Mouse (Mus musculus): ENCODE measurements around the gene Entpd2. TPM values are rescaled to one million over a fixed set of nuclear protein-coding genes. Genes with fewer than 3 reads are reported as not detected.

Entpd2 gene
- polyA plus RNA-seq, 1 experiment: not detected

GRCm38 (mm10) chr2:25427256-25427655, 31.6 kb downstream of the Entpd2 start:
- Histone ChIP-seq H3K27ac (ENCODE audit: insufficient read depth, low read depth, low read length) (no peak overlapping the region), H3K4me1 (ENCODE audit: control insufficient read depth, insufficient read depth, low read length) (peaks cover 26% of the 10 kb centered on the region), H3K4me3 (ENCODE audit: insufficient read depth, low read length) (no peak overlapping the region)
- TF ChIP-seq POLR2A (IDR thresholded peaks at IDR 0.05; ENCODE audit: borderline replicate concordance, low read depth, low read length) (no peak), CTCF (IDR thresholded peaks at IDR 0.05; ENCODE audit: low read depth, low read length) (no peak)

DNA sequence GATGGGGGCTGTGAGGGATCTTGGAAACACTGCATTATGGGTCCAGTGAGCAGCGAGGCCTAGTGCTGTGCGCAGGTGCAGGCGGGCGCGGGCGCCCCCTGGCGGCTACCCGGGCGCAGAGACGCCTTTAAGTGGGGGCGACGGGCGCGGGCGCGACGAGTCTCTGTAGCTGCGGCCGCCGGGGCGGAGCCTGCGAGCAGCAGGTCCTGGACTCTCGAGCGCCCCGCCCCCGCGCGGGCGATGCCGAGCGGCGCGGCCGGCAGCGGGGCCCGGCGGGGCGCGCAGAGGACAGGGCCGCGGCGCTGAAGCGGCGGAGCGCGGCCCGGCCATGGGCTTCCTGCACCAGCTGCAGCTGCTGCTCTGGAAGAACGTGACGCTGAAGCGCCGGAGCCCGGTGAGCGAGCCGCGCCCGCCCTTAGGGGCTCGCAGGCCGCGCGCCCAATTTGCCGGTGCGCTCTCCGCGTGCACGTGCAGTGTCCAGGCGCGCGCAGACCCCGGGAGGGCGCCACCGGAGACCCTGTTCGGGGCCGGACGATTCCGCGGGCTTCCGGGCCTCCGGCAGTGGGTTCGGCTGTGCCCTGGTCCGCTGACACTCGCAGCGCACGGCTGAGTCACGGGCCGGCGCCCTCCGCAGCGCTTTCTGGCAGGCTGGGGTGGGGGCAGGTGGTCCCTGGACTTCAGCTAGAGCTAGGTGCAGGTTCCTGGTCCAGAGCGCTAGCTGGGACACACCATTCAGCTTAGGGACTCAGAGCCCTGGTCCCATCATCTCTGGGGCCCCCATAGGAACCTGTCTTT, 33.0 kb downstream of the Entpd2 start, which contains the start of gene Abca2:
Abca2 (plus strand) TSS at position 262 of the 795 bp plus-strand sequence.
- H3K27ac ChIP-seq (ENCODE audit: insufficient read depth, low read depth, low read length): no peak within 1 kb of the TSS
- H3K4me1 ChIP-seq (ENCODE audit: control insufficient read depth, insufficient read depth, low read length): peaks cover 15% of the 10 kb centered on the region
- H3K4me3 ChIP-seq (ENCODE audit: insufficient read depth, low read length): peak within 1 kb of the TSS; percentile 77
- TF ChIP-seq POLR2A (IDR thresholded peaks at IDR 0.05; ENCODE audit: borderline replicate concordance, low read depth, low read length) (no peak), CTCF (IDR thresholded peaks at IDR 0.05; ENCODE audit: low read depth, low read length) (peak; percentile 59)

DNA sequence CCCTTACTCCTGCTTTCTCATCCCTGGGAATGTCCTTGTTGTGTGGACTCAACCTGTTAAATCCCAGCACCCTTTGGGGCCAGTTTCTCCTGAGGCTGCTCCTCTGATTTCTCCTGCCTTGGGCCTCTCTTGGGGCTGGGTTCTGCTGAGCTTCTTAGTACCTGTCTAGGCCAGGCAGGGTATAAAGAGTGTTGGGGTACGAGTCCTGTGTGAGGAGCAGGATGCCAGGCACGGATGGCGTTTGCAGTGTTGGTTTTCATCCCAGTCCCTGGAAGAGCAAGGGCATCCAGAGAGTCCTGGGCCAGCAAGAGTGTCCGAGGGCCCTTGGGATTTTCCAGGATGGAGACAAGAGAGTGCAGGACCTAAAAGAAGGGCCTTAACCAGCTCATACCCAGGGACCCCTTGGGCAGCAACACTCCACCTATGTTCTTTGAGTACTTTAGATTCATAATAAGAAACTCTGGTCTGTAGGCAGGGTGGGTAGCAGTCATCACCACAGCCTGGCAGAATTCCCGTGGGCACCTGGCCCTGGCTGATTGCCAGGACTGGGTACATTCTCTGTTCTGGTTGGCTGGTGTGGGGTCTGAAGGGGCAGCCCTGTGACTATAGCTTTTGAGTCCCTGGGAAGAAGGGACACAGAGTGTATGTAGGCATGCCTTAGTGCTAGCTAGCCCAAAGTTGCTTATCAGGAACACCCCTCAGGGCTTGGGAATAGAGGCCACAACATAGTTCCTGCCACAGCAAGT, 33.9 kb downstream of the Entpd2 start:
- Histone ChIP-seq H3K4me1 (ENCODE audit: control insufficient read depth, insufficient read depth, low read length) (peaks cover 10% of the 10 kb centered on the region), H3K27ac (ENCODE audit: insufficient read depth, low read depth, low read length) (no peak overlapping the region), H3K4me3 (ENCODE audit: insufficient read depth, low read length) (peak overlapping the region; percentile 77)
- TF ChIP-seq CTCF (IDR thresholded peaks at IDR 0.05; ENCODE audit: low read depth, low read length): no peak
- TF ChIP-seq POLR2A (IDR thresholded peaks at IDR 0.05; ENCODE audit: borderline replicate concordance, low read depth, low read length): no peak

DNA sequence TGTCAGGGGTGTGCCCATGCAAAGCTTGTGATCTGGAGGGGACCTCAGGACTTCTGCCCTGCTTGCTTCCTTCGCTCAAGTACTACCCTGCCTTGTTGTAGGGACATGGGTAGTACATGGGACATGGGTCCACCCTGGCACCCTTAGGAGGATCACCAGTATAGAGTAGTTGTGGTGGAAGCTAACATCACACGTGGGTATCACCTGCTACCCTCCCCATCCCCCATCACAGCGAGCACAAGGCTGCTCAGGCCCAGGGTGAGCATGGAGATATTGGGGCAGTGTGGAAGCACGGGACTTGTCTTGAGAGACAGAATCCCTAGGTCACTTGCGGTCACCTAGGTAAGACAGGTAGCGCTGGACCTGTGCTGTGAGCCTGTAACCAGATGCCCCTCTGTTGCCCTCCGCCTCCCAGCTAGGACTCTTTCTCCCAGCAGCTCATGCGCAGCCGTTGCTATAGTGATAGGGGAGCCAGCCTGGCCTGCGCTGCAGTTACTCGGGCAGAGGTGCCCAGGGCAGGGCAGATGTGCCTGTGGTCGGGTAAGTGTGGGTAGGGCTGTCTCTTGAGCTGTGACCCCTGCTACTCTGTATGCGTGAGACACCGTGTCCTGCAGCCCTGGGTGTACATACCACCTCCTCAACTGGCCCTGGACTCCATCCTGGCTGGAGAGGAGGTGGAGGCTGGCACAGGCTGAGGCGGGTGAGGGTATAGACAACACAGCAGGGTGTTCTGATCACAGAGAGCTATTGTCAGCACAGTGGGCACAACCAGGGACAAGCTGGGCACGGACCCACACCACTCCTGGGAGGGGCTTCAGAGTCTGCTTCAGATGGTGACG, 34.9 kb downstream of the Entpd2 start:
- Histone ChIP-seq H3K27ac (ENCODE audit: insufficient read depth, low read depth, low read length) (no peak overlapping the region), H3K4me1 (ENCODE audit: control insufficient read depth, insufficient read depth, low read length) (peaks cover 10% of the 10 kb centered on the region), H3K4me3 (ENCODE audit: insufficient read depth, low read length) (no peak overlapping the region)
- TF ChIP-seq CTCF (IDR thresholded peaks at IDR 0.05; ENCODE audit: low read depth, low read length): no peak
- no peak for TF ChIP-seq POLR2A (IDR thresholded peaks at IDR 0.05; ENCODE audit: borderline replicate concordance, low read depth, low read length)

DNA sequence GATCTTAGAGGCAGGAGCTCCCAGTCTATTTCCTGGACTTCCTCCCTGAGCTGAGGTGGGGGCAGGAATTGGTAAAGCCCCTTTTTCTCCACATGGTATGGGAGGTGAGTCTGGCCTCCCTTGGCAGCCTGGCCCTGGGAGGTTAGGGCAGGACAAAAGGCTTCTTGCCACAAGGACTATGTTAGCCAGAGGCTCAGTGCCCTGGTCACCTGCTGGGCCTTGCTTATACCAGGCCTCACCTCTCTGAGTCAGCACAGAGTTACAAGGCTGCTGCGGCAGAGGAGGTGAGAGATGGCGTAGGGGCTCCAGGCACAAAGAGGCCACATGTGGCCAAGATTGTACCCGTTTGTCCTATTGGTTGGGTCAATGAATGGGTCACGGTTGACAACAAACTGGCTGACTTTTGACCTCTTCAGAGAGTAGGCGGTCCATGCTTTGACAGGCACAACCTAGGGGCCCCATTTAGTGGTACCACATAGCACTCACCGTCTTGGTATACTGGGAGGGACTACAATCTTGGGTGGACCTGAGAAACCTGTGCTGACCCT, 35.7 kb downstream of the Entpd2 start:
- TF ChIP-seq CTCF (IDR thresholded peaks at IDR 0.05; ENCODE audit: low read depth, low read length) (no peak), POLR2A (IDR thresholded peaks at IDR 0.05; ENCODE audit: borderline replicate concordance, low read depth, low read length) (no peak)
- Histone ChIP-seq H3K4me3 (ENCODE audit: insufficient read depth, low read length) (no peak overlapping the region), H3K4me1 (ENCODE audit: control insufficient read depth, insufficient read depth, low read length) (peaks cover 7% of the 10 kb centered on the region), H3K27ac (ENCODE audit: insufficient read depth, low read depth, low read length) (no peak overlapping the region)

DNA sequence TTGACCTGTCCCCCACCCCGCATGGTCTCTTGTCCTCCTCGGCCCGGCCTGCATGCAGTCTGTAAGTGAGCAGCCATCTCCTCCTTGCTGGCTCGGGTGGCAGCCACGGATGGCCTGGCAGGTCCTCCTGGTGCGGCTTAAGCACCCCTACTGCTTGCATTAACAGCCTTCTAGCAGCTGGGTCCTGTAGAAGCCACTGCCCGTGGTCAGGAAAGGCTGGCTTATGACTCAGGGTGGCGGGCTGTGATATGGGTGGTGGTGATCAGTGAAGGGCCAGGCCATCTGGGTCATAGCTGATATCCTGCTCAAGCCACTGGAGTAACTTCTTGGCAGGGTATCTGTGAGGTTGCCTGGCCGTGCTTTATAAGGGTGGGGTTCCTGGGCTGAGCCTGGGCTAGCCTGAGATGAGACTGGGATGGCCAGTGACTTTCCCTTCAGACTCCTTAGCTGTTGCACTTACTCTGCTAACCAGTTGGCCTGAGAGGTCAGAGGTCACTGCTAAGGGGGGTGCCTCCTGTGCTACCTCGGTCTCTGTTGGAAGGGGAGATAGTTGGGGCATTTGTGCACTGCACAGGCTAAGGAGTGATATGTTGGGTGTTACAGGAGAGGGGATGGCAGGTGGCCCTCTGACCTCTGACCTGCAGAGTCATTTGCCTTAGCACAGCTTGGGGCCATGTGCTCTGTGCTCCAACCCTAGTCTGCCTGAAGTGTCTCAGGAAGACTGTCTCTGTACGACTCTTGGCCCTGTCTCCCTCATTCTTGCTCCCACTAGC, 36.8 kb downstream of the Entpd2 start:
- Histone ChIP-seq H3K27ac (ENCODE audit: insufficient read depth, low read depth, low read length) (no peak overlapping the region), H3K4me1 (ENCODE audit: control insufficient read depth, insufficient read depth, low read length) (peaks cover 3% of the 10 kb centered on the region; the same call in 1 of the 2 replicates), H3K4me3 (ENCODE audit: insufficient read depth, low read length) (no peak overlapping the region)
- TF ChIP-seq CTCF (IDR thresholded peaks at IDR 0.05; ENCODE audit: low read depth, low read length): no peak
- no peak for TF ChIP-seq POLR2A (IDR thresholded peaks at IDR 0.05; ENCODE audit: borderline replicate concordance, low read depth, low read length)

- H3K4me3 ChIP-seq (ENCODE audit: insufficient read depth, low read length): no peak overlapping the region
- no peak overlapping the region for H3K27ac ChIP-seq (ENCODE audit: insufficient read depth, low read depth, low read length)
- peaks cover 1% of the 10 kb centered on the region; the same call in 1 of the 2 replicates for H3K4me1 ChIP-seq (ENCODE audit: control insufficient read depth, insufficient read depth, low read length)
- TF ChIP-seq POLR2A (IDR thresholded peaks at IDR 0.05; ENCODE audit: borderline replicate concordance, low read depth, low read length) (no peak), CTCF (IDR thresholded peaks at IDR 0.05; ENCODE audit: low read depth, low read length) (no peak)
These were observed 37.4 kb downstream of the Entpd2 start for GRCm38 (mm10) chr2:25433101-25433500.

- no peaks in the 10 kb centered on the region for H3K4me1 ChIP-seq (ENCODE audit: control insufficient read depth, insufficient read depth, low read length)
- TF ChIP-seq CTCF (IDR thresholded peaks at IDR 0.05; ENCODE audit: low read depth, low read length) (no peak), POLR2A (IDR thresholded peaks at IDR 0.05; ENCODE audit: borderline replicate concordance, low read depth, low read length) (no peak)
- no peak overlapping the region for H3K4me3 ChIP-seq (ENCODE audit: insufficient read depth, low read length)
- H3K27ac ChIP-seq (ENCODE audit: insufficient read depth, low read depth, low read length): no peak overlapping the region
These were observed 38.6 kb downstream of the Entpd2 start for GRCm38 (mm10) chr2:25434292-25434691.
